Mouse (Mus musculus) cerebellum, adult 11-12 months (tissue): ENCODE measurements around the gene 3100002H09Rik.

Source experiments
- DNase-seq: peaks from one replicate; pipeline ENCODE4 v3.0.0; 2022

Gene 3100002H09Rik

DNA sequence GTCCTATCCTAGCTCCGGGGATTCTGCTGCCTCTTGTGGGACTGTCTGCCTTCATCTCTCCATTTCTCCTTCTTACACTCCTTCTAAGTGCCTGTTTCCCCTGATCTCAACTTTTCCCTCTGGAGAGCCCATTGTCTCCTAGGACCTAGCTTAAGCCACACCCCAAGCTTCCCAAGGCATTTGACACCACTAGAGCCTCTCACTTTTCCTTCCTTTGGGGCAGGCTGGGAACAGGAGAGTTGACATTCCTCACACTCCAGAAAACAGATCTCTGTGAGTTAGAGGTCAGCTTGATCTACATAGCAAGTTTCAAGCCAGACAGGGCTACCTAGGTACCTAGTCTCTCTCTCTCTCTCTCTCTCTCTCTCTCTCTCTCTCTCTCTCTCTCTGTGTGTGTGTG lies 3.6 kb upstream of the 3100002H09Rik start:
- DNase-seq, result no peak

DNA sequence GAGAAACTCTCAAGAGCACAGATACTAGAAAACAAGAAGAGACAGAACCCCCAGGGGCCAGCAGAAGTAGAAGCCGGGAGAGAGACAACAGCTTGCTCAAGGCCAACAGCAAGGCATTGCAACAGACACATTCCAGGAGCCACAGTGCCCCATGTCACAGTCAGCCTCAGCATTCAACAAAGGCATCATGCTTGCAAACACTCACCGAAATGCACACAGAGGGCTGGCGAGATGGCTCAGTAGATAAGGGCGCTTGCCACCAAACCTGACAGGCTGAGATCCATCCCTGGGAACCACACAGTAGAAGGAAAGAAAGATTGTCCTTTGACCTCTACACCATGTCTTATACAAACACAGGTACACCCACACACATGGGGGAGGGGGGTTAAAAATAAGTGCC lies 1.2 kb upstream of the 3100002H09Rik start:
- no peak for DNase-seq

DNA sequence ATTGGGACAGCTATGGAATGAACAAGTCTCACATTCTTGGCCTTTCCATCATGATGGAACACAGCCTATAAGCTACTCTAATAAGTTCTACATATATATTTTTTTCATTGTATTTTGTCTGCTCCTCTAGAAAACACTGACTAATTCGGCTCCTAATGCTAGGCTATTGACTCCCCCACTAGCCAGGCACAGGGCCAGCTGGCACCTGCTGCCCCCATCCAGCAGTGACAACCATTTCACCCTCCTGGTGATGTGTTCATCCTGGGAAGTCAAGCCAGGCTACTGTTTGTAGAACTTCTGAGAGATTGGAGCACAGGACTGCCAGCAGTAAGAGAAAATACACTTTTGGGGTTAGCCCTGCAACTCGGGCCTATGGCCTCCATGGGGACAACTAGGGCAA lies 537 bp downstream of the 3100002H09Rik start:
- DNase-seq, result no peak

DNA sequence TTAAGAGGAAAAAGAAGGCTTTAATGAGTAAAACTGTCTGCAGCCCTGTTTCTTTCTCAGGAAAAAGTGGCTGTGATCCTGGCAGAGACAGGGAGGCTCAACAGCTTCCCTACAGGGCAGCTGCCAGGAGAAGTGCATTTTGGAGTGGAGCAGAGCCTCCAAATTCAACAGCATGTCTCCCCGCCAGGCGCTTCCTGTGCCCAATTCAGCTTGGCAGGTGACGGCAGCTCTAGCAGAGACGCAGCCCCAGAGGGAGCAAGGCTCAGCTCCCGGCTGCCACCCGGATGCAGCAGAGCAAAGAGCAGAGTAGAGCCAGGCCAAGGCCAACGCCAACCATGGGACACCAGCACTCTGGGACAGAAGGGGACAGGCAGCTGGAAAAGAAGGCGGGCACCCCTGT lies 3.4 kb downstream of the 3100002H09Rik start:
- peak; percentile 14 for DNase-seq

DNA sequence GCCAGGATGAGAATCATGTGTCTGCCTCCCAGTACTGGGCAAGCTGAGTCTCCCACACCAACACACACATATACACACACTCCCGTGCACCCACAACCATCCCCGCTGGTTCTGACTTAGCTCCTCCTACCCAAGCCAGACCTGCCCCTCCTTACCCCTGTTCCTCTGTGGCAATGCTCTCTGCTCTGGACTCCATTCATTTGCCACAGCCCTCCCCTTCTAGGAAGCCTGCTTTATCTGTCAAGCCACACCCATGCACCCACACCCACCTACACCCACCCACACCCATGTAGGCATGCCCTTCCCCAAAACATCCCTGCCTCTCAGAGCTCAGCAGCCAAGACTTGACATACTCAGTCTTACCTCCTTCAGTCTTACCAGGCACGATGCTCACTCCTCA lies 4.4 kb downstream of the 3100002H09Rik start:
- DNase-seq, result no peak

DNA sequence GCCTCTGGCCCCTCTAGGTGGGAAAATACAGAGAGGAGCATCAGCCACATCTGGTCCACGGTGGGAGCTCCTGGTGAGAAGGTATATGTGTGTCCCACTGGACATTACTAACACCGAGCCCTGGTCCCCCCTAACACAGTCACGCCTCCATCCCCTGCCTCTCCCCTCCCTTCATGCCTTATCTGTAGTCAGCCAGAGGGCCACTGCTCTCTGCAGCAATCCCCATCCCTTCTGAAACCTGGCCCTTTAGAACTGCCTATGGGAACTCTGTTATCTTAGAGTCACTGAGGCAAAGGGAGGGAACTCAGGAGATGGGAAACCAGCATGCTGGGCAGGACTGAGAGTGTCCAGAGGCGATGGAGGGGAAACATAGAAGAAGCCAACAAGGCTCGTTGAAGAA lies 5.3 kb downstream of the 3100002H09Rik start:
- DNase-seq, result no peak

DNA sequence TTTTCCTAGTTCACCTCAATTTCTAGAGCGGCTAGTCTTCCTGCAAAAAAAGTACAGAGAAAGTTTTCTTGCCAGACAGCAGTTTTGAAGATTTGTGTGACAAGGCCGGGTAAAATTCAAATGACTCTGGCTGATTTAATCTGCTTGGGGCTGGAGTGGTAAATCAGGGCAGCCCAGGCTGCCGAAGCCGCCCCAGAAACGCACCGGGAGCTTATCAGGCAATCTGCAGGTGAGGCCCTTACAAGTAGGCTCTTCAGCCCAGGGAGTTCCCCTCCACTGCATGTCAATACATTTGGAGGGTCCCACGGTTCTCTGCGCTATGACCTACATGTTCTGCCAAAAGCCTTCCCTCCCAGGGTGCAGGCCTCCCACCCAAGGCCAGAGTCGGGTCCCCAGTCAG lies 6.9 kb downstream of the 3100002H09Rik start:
- DNase-seq, result no peak

DNA sequence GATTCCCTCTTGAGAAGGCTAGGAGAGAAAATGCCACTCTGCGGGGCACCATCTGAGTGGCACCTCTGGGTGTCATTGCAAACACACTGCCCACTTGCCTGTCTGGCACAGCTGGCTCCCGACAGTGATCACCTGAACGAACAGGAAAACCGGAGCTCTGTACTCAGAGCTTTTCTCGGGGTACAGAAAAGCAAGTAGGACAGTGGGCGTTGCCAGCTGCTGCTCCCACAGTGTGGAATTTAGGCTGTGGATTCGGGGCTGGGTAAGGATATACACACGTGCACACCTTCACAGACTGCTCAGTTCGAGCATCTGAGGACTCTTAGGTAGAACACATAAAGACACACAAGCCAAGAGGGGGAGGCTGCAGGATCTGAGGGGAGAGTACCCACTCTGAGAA lies 14.7 kb downstream of the 3100002H09Rik start:
- DNase-seq, result no peak

DNA sequence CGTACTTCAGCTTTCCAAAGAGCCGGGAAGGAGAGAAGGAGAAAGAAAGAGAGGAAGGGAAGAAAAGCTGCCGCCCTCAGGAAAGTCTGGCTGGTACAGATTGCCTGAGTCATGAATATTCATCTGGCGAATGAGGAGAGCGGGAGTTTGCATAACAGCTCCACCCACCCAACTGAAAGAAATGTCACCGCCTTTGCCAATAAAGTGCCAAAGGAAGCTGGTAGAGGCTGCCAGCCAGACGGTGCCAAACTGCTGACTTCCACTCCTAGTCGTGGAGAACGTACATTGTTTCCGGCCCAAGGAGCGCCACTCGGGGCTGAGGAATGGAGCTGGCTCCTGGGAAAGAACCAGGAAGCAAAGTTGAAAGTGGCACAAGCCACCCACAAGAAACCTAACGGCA lies 15.7 kb downstream of the 3100002H09Rik start:
- DNase-seq, result peak; percentile 5

DNA sequence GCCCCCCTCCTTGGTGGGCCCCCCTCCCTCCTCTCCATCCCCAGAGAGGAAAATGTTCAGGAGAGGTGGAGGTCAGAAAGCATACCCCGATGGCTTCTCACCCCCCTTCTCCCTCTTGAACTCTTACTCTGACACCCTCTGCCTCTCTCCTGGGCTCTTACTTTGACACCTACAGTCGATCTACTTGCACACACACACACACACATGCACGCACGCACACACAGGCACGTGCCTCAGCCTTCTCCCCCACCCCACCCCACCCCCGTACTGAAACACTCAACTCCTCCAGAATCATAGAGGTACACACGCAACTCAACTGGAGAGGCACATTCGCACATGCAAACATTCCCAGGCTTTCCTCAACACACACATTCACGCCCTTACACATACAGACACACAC lies 16.9 kb downstream of the 3100002H09Rik start:
- no peak for DNase-seq

DNA sequence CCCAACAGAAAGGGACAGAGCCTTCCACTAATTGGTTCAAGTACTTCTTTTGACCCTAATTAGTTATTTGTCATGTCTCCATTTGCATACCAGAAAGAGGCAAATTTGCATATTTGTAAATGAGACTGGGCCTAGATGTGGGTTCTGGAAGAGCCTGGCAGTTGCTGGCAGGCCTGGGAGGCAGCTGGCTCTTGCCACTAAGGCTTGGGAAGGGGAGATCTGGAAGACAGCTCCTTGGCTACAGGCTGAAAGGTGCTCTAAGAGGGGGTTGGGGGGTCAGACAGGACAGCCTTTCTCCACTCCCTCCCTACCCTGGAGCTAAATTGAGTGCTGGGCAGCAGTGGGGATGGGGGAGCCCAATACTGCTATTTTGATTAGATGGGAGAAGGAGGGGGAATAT lies 17.4 kb downstream of the 3100002H09Rik start:
- no peak for DNase-seq

DNA sequence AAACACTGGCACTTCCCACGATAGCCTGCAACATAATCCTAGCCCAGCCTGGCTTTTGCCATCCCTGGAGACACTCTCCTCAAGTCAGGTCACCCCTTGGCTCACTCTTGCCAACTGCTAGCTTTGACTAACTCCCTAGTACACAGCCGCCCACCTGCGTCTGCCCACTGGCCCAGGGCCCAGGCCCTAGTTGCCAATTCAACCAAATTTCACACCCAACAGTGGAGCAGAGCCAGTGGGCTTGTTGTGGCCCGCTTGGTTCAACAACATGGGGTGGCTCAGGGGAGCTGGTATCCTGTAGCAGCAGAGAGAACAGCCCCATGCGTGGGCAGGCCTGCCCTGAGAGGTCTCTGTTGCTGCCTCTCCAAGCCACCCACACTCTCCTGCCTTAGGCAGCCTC lies 18.4 kb downstream of the 3100002H09Rik start:
- no peak for DNase-seq

DNA sequence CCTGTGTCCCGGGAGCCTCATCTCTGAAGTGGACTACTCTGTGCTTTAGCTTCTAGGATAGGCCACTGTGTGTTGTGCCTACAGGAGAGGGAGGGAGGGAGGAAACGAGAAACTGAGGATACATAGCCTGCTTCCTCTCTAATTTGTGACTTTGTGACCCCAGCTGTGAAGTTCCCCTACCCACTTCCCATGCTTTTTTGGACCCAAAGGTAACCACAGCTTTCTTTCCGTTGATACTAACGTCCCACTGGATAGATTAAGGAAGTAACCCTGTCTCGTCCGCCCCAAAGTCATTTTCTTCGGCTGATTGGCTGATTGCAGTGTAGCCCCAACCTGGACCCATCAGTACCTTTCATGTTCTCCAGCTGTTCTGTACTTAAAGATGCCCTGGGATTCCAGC lies 29.9 kb downstream of the 3100002H09Rik start:
- no peak for DNase-seq

DNA sequence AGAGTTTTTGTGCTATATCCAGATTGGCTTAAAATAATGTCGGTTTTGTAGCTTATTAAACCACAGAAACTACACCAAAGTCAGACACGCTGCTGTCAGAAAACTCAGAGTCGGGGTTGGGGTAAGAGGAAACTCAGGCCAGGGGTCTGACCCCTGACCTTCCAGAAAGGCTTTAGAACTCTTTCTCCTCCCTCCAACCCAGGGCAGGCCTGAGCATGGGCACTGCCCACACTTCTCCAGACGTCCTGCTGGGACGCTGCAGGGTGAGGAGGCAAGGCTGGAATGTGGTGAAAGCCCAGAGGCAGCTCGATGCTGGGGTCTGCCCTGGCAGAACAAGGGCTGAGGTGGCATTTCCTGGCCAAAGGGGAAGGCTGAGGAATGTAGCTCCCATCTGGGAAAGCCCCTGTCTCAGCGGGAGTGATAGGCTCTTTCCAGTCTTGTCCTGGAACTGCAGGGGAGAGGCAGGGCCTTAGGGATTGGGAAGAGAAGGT lies 34.6 kb downstream of the 3100002H09Rik start:
- no peak for DNase-seq

DNA sequence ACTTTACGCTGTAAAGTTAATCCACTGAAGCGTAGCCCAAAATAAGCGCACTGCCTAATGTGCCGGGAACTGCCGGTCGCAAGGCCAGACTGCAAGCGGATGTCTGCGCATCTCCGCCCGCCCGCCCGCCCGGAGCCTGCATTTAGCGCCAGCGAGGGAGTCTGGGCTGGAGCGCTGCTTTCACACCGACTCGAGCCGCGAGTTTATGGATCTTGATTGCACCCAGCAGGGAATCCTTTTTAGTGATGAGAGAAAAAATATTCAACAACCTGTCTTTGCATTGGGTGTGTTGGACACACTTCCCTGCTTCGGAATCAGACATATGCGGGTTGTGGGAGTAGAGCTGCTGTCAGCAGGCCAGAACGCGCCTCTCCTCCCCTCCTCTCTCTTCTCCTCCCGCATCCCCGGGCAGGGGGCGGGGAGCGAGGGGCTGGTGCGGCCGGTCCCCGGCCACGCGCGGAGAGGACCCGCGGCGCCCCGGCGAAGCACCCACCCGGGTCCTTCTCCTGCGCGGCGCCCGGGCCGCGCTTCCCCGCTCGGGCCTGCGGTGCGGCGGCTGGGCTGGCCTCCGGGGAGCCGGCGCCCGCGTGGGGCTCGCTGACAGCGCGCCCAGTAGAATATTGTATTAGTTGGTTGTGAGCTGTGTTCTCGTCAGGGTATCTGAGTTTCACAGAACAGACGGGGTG lies 35.2 kb downstream of the 3100002H09Rik start:
- no peak for DNase-seq

DNA sequence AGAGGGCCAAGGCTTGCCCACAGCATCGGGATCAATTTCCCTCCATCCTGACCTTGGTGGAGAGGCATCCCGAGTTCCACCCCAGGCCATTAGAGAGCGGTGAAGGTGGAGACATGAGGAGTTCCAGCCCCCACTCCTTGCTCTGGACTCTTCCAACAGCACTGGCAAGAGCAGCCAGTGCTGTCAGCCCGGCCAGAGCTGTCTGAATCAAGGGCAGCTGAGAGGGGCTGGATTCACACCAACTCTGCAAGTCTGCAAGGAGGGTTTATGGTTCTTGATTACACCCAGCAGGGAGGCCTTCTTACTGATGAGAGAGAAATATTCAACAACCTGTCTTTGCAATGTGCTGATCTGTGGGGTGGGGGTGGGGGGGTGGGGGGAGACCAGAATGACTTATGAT lies 37.0 kb downstream of the 3100002H09Rik start:
- DNase-seq, result no peak

DNA sequence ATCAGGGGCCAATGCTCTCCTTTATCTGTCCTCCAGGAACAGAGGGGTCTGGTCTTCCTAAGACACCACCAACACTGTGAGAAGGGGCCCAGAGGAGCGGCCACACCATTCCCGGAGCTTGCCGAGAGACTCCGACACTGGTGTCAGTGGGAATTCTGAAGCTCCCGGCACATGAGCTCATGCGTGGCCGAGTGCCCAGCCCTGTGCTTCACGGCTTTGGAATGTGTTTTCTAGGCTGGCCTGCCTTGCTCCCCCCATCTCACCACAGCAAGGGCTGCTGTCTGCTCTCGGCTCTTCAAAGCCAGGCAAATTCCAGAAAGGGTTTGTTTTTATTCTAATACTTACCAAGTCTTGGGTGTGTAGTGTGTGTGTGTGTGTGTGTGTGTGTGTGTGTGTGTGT lies 39.6 kb downstream of the 3100002H09Rik start:
- DNase-seq, result no peak

DNA sequence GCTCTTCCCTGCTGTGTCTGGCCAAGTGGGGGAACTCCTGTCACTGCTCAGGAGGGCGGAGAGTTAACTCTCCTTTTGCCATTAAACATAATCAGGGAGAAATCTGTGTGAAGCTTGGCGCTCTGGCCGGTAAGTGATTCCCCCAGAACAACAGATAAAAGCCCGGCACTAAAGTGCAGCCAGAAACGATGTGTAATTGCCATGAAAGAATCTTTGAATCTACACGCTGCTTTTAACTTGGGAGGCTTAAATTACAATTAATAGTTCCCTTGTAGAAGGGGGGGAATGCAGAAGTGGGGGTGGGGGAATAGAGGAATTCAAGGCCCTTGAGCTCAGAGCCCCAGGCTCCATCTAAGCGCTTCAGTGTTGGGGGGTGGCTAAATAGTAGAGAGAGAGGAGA lies 40.9 kb downstream of the 3100002H09Rik start:
- no peak for DNase-seq

DNA sequence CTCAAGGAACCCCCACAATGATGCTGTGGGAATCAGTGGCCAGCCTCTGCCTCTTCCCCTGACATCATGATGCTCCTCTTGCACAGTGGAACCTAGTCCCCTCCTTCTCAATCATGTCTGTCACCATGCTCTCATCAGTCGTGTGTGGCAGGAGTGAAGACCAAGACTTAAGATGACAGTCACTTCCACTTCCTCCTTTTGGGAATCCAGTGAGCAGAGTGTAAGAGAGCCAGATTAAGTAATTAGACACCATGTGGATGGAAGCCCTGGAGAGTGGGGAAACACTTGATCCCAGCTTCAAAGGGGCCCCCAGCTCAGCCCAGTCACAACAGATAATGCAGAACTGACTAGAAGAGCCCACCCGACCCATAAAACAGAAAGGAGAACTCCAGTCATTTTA lies 47.2 kb downstream of the 3100002H09Rik start:
- no peak for DNase-seq

DNA sequence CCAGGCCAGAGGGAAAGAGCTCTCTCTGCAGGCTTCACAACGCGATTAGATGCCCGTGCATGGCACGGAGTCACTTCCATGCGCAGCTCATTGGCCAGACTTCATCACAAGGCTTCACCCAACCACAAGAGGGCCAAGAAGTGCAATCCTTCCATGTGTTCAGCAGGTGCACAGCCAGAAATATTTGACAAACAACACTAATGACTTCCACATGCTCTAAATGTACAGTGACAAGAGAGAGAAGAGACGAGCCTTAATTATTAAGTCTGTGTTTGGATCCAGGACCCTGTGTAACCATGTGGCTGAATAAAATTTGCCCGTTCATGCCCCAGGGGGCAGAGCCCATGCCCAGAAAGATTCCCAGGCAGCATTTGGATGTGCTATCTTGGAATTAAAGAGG lies 47.9 kb downstream of the 3100002H09Rik start:
- no peak for DNase-seq
